Mouse (Mus musculus) lung, postnatal 10 days (tissue): ENCODE data around the gene Id1.

ENCODE experiments used
- DNase-seq: peaks from one replicate; pipeline ENCODE4 v3.0.0; 2021

Gene Id1

GRCm38 (mm10) chr2:152736090-152736601 lies at the start of gene Id1:
Gene Id1 (plus strand): TSS chr2:152736251.
- peak; percentile 96 for DNase-seq

- DNase-seq = no peak
Measured at GRCm38 (mm10) chr2:152686399-152686798, 49.7 kb upstream of the Id1 start.

GRCm38 (mm10) chr2:152686806-152687267 lies 49.2 kb upstream of the Id1 start, which contains the start of gene Mcts2:
Gene Mcts2 (plus strand): TSS chr2:152687035.
- peak; percentile 96 for DNase-seq

- peak; percentile 62 for DNase-seq
Measured at GRCm38 (mm10) chr2:152691564-152692217, 44.4 kb upstream of the Id1 start.

GRCm38 (mm10) chr2:152693233-152693632 lies 42.8 kb upstream of the Id1 start:
- peak; percentile 79 for DNase-seq

GRCm38 (mm10) chr2:152693735-152694134 lies 42.3 kb upstream of the Id1 start:
- no peak for DNase-seq

- peak; percentile 86 for DNase-seq
Measured at GRCm38 (mm10) chr2:152694708-152695107, 41.3 kb upstream of the Id1 start.

GRCm38 (mm10) chr2:152696016-152696415 lies 40.0 kb upstream of the Id1 start:
- no peak for DNase-seq

- DNase-seq = peak; percentile 96
Measured at GRCm38 (mm10) chr2:152696476-152697164, 39.4 kb upstream of the Id1 start.

GRCm38 (mm10) chr2:152700138-152700537 lies 35.9 kb upstream of the Id1 start:
- DNase-seq = no peak

GRCm38 (mm10) chr2:152700725-152701124 lies 35.3 kb upstream of the Id1 start:
- no peak for DNase-seq

- DNase-seq = no peak
Measured at GRCm38 (mm10) chr2:152703596-152704255, 32.3 kb upstream of the Id1 start.

- no peak for DNase-seq
Measured at GRCm38 (mm10) chr2:152704256-152704605, 31.8 kb upstream of the Id1 start.

GRCm38 (mm10) chr2:152704811-152705370 lies 31.2 kb upstream of the Id1 start:
- DNase-seq = no peak

- peak; percentile 92 for DNase-seq
Measured at GRCm38 (mm10) chr2:152705993-152706571, 30.0 kb upstream of the Id1 start.

GRCm38 (mm10) chr2:152707186-152707585 lies 28.9 kb upstream of the Id1 start:
- DNase-seq = no peak

GRCm38 (mm10) chr2:152707627-152708026 lies 28.4 kb upstream of the Id1 start:
- peak; percentile 98 for DNase-seq

- DNase-seq = no peak
Measured at GRCm38 (mm10) chr2:152709066-152709465, 27.0 kb upstream of the Id1 start.

- DNase-seq = no peak
Measured at GRCm38 (mm10) chr2:152716241-152716772, 19.7 kb upstream of the Id1 start.

GRCm38 (mm10) chr2:152717652-152718051 lies 18.4 kb upstream of the Id1 start:
- DNase-seq = no peak

- no peak for DNase-seq
Measured at GRCm38 (mm10) chr2:152718076-152718475, 18.0 kb upstream of the Id1 start.

- DNase-seq = peak; percentile 86
Measured at GRCm38 (mm10) chr2:152723651-152724331, 12.3 kb upstream of the Id1 start.
